Mouse (Mus musculus) urinary bladder, postnatal 36 days (tissue): ENCODE results near the gene Hikeshi.

ENCODE experiments used
- DNase-seq, 2 experiments: peaks; one replicate each; pipeline ENCODE4 v3.0.0; 2022; ENCODE audit warnings: low spot score in 2 of 2, mixed read lengths in 1 of 2

Hikeshi gene

GRCm38 (mm10) chr7:89913432-89914158, 27.4 kb downstream of the Hikeshi start:
- no peak for DNase-seq

DNA sequence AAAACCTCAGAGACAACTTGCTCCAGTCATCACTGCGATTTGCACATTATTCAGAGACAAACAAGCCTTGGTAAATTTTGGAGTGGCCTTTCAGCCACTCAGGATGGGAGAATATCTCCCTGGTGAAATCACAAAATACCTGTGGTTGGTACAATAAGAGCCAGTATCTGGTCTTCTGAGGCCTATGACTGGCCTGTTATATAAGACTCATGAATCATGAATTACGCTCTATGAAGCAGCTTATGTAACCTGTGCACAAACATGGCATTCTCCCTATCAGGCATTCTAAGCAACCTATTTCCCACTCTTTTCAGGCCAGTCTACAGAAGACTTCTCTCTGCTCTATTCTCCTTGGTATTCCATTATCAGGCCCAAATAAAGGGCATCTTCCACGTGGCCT, 28.6 kb downstream of the Hikeshi start:
- DNase-seq = no peak

- DNase-seq = no peak
Measured at GRCm38 (mm10) chr7:89909711-89910110, 31.3 kb downstream of the Hikeshi start.

DNA sequence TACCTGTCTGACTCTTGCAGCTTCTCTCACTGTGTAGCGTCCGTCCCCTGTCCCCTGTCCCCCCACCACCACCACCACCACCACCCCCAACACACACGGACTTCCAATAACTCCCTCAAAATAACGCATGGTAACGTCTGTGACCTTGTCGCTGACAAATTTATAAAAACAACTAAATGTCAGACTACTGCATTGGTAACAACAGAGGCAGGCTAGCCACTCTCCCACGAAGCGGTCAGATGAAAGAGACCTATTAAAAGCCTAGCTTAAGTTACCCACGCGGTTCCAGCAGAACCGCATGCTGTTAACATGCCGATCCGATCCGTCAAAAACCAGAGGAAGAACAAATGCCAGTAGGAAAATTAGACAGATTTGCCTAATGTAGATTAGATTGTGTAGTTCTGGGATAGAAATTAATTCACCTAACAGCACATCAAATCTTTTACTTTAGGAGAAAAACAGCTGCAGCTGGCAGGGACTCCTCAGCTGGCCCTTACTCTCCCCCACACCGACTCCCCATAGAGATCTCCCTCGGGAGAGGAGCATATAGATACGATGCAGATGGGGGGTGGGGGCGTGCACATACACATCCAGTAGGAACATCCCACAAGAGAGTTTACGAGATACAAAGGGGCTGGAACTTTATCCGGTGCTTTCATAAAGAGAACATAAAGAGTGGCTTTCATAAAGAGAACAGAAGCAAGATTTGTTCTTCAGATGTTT, 31.9 kb downstream of the Hikeshi start:
- DNase-seq = no peak

- DNase-seq = no peak
Measured at GRCm38 (mm10) chr7:89908421-89908820, 32.6 kb downstream of the Hikeshi start.

DNA sequence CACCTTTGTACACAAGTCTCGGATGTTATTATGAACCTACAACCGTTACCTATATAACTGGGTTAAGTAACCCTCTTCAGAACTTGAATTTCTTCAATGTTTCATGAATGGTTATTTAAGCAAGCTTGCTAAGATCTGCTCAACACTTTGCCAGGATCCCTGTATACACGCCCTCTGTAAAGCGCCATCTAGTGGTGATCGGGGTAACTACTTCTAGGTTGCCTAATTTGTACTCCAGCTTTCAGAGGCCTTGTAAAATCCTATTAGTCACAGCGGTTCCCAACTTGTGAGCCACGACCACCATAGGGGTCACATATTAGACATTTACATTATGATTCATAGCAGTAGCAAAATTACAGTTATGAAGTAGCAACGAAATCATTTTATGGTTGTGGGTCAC, 33.1 kb downstream of the Hikeshi start:
- DNase-seq = peak; percentile 60 to 75

DNA sequence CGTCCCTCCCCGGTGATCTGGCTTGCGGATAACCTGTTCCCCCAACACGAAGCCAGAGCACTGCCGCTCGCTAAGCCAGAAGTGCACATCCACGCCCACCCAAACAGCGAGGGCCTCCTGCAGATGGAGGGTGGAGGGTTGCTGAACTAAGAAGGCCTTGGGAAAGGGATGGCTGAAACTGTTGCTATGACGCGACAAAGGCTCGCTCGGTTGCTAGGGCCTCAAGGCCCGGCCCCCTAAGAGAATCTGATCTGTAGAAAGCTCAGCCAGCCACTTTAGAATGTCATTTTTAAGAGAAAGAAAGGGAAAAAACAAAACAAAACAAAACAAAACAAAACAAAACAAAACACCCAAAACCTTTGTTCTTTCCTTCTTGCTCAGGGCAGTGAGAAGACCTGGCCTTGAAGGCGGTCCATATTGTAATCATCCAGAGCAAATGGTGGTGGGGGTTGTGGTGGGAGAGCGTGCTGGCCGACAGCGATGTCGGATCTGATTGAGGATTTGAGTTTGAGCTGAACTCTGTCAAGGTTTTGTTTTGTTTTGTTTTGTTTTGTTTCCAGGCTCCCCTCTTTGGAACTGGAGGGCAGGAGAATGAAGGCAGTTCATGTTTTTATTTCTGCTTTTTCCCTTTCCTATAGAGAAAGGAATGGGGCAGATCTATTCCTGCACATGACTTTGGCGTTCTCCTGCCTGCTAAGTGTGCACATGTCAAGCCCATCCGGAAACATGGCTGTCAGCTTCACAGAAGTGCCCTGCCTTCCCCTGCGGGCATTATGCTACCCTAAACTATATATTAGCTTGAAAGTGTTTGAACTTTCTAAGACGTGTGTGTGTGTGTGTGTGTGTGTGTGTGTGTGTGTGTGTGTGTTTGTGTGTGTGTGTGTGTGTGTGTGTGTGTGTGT, 37.3 kb downstream of the Hikeshi start, which contains the start of gene Ccdc81:
Gene Ccdc81 (minus strand): TSS at position 188 of the 902 bp plus-strand sequence.
- no peak for DNase-seq

- no peak for DNase-seq
Measured at GRCm38 (mm10) chr7:89903007-89903406, 38.0 kb downstream of the Hikeshi start.

DNA sequence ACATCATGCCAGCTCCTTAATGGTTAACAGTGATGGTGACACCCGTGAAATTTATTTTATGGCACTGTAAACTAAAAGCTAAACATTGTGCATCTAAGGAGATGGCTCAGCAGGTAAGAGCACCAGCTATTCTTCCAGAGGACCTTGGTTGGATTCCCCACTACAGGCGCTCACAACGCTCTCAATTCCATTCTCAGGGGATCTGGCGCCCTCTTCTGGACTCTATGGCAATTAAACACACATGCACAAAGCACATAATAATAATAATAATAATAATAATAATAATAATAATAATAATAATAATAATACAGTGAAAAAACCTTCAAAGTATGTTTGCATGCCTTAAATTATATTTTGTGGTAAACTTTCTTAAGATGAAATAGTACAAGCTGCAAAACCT, 49.1 kb downstream of the Hikeshi start:
- DNase-seq = no peak

DNA sequence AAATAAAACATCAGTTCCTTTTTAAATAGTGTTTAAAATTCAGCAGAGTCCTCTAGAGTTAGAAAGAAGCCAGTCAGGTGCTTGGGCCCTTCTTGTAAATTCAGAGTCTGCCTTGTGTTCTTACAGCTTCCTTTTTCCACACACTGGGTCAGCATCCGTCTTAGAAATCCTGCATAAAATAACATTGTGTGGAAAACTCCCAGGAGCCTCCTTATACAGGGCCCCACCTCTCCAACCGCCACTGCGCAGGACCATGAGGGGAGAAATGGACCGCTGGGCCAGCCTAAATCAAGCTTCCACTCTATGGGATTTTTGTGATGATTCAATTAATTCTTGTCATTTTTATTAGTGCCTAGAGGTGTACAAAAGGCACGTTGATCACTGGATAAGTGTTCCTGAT, 49.6 kb downstream of the Hikeshi start:
- no peak for DNase-seq

DNA sequence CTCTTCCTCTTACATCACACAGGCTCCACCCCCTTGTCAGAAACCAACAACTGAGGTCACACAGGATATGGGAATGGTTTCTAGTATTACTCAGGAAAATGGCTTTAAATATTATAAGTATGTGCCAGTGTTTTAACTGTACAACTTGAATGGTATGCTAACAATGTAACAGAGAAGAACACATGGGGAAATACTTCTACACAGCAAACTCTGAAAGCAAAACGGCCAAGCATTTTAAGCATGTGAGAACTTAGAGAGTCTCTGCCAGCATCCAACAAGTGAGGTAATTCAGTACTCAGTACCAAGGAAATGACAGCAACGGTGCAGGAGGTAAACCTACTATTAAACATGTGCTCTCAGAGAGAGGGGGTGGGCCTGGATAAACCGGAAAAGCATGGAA, 56.5 kb downstream of the Hikeshi start:
- DNase-seq = no peak

DNA sequence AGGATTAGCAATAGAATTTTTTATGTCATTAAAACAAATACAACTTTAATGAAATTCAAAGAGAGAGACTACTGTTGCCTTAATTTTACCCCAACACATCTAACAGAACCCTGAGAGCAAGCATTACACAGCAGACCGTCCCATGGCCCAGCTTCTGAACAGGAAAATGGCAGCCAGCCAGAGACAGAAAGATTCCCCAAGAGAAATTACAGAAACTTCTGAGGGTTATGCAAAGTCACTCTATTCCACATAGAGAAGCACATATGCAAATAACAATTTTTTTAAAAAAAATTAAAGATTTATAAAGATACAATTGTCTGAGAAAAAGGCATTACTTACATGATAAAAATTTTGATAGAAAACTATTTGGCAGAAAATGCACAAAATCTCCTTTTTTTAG, 61.3 kb downstream of the Hikeshi start:
- DNase-seq = peak in 1 of 2 experiments; percentile 18
